Mouse (Mus musculus): ENCODE results near the gene Psma6.

DNA sequence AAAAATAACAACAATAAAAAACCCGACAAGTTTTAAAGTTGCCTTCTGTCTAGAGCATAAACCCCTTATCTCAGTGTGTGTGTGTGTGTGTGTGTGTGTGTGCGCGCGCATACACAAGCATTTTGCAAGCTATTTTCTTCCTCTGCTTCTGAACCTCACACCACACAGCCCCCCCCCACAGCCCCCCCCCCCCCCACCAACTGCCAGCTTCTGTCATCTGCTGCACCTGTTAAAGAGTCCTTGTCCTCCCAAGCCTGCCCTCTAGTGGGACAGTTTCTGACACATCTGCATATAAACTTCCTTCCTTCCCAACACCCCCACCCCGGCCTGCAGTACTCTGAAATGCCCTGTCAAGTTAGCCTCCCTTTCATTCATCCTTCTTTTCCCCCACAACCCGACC is 4.5 kb downstream of the Psma6 start:
- TF ChIP-seq CTCF (IDR thresholded peaks at IDR 0.05; ENCODE audit: insufficient read depth, low read length), result 0 out of 2 replicates have a peak, but pooled peaks have one; percentile 8
- no peak for TF ChIP-seq POLR2A (IDR thresholded peaks at IDR 0.05; ENCODE audit: borderline replicate concordance, extremely low read depth, low read depth, low read length)

Data from lung, adult 2 months (tissue).